Mouse (Mus musculus) forelimb bud, embryonic 11.5 days (tissue): ENCODE data around the gene Usp49.

ENCODE experiments used
- DNase-seq: peaks from one replicate; pipeline ENCODE4 v3.0.0-alpha.2; 2012; ENCODE audit warnings: low read depth, low spot score

Usp49 gene

DNA sequence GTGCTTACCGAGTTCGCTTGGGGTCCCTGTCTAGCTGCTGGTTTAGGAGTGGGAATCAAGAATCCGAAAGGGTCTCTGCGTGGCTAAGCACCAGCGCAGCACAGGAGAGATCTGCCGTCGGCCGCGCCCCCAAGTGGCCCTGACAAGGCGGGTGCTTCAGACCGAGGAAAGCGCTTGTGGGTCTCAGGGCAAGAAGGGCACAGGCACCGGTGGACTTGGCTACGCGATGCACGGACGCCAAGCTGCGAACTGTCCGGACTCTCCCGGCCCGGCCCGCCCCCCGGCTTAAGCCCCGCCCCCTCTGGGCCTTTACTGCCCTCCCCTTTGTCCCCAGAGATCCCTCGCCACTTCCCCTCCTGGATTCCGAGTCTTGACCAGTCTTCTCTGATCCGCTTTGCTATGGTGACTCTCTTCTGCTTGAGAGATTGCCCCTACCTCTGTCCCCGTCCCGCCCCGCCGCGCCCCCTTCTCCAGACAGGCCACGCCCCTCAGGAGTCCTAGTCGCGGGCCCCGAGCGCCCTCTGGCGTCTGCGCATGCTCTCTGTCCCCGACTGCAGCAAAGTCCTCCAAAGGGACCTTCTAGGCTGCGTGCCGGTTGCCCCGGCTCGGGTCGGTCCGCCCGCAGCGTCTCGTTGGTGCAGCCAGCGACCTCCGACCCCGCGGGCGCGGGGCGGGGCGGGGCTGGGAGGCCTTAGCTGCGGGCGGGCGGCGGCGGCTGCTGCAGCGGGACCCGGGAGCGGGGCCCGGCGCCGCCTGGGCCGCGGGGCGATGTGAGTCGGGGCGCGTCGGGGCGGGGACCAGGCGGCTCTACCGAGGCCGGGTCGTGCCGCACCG, 64.2 kb downstream of the Usp49 start, which contains the start of gene Prickle4:
Gene Prickle4, minus strand, starts transcription at position 234 of the 834 bp plus-strand sequence.
- DNase-seq, result peak; percentile 94

DNA sequence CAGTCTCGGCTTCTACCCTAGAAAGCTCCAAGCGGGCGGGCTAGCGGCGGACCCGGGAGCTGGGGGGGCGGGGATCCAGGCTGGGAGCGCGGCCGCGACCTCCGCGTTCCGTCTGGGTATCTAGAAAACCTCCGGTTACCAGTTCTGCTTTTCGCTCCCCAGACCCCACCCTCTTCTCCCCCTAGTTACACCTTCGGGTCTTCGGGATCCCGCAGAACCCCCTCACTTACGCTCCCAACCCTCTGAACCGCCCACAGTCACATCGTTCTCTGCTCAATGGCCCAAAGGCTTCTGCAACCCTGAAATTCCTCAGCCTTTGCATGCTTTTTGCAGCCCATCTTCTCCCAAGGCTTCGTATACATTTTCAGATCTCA, 64.8 kb downstream of the Usp49 start:
- no peak for DNase-seq

DNA sequence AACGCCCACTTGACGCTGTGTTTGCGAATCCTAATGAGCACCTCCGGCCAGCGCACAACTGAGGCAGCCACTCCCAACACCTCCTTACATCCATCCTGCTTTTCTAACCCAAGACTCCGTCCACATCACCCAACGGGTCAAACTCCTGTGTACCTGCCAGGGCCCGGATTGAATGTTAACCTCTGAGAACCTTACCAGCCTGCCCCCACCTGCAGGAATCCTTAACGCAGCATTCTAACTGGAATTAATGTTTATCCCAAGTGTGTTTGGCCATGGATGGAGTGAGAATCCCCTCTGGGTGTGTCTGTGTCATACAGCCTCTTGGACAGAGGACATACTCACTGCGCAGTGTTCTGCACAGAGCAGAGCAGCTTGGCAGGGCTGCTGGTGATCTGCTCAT, 67.7 kb downstream of the Usp49 start:
- DNase-seq, result no peak

DNA sequence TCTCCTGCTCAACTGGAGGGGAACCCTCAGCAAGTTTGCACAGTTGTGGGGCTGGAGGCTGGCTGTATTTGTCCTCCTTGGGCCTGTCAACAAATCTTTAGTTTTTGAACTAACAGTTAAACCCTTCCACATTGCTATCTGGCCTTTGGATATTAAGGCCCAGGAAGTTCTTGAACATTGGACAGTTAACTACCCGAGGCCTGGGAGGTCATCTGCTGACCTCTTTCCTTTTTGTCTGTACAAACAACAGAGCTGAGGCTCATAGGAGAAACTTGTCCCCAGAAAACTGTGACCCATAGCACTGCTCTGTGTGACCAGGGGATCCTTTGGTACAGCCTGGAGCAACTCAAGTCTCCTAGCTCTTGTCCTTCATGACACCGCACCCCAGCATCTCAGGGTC, 68.6 kb downstream of the Usp49 start:
- DNase-seq, result no peak

DNA sequence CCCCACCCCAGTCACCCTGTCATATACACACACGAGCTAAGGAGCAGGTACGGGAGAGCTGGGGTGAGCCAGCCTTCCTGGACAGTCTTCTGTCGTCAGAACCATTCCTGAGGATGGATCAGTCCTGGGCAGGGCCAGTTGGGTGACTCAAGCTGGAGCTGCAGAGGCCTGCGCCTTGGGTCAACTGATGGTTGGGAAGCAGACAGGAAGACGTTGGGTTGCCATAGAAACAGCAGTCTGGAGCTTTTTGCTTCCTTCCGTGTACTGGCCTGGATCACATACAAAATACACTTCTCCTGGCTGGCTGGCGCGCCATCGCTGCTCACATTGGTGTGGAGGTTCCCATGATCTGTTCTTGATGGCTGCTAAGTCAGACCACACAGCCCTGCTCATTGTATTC, 71.3 kb downstream of the Usp49 start:
- no peak for DNase-seq

DNA sequence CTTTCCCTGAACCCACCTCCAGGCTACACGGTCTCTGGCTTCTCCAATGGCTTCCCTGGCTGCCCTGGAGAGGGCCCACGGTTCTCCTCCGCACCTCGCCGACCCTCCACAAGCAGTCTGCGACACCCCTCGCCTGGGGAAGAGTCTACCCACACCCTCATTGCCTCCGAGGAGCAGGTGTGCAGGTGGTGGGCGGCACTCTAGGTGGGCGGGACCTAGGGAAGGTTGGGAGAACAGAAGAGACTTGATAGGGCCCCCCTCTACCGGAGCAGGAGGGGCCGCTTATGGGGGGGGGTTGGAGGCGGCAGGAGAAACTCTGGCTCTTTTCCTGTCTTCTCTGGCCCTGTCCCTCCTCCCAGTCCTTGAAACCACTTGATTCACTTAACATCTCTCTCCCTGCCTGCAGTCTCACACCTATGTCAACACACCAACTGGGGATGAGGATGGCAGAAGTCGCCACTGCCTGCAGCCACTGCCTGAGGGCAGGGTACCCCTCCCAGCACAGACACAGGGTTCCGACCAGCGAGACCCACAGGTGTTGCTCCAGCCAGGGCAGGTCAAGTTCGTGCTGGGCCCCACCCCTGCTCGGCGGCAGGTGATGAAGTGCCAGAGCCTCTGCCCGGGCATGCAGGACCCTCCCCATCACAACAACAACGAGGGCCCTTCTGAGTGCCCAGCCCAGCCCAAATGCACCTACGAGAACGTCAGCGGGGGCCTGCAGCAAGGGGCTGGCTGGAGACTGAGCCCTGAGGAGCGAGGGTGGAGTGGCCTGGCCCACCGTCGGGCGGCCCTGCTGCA, 72.3 kb downstream of the Usp49 start:
- no peak for DNase-seq

DNA sequence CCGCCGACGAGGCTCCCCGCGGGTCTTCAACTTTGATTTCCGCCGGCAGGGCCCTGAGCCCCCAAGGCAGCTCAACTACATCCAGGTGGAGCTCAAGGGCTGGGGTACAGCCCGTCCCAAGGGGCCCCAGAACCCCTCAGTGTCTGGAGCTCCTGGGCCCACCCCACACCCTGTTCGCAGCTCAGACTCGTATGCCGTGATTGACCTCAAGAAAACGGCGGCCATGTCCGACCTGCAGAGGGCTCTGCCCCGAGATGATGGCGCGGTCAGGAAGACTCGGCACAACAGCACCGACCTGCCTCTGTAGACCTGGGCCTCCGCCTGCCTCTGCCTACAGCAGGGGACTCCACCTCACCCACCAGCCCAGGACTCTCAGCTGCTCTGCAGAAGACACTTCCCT, 73.1 kb downstream of the Usp49 start:
- no peak for DNase-seq

DNA sequence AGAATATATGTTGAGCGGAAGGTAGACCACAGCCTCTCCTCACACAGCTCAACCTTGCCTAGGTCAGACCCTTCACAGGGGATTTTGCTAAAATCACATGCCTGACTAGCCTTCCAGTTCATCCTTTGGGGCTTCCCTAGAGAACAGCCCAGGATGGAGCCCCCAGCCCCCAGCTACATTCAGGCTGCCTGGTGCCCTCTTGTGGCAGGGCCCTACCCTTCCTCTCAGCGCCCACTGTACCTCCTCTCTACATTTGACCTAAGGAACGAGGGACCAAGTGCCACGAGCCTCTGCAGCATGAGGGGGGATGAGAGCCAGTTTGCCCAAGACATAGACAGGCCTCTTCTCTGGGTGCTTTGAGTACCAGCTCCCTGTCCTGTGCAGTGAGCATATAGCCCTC, 74.2 kb downstream of the Usp49 start:
- DNase-seq, result no peak

DNA sequence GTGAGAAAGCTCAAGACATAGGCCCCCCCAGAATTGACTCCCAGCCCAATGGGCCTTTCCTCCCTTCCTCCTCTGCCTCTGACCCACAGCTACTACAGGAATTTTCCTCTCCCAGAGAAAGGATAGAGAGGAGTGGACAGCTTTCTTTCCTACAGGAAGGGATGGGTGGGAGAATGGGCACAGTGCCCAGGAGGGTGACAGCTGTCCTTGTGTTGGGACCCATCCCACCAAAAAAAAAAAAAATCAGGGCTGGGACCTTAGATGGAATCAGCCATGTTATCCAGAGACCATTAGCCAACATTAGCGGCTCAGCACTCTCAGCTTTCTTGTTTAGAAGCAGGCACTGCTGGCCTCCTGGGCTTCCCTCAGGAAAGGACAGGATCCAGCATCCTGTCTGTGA, 75.7 kb downstream of the Usp49 start:
- no peak for DNase-seq

DNA sequence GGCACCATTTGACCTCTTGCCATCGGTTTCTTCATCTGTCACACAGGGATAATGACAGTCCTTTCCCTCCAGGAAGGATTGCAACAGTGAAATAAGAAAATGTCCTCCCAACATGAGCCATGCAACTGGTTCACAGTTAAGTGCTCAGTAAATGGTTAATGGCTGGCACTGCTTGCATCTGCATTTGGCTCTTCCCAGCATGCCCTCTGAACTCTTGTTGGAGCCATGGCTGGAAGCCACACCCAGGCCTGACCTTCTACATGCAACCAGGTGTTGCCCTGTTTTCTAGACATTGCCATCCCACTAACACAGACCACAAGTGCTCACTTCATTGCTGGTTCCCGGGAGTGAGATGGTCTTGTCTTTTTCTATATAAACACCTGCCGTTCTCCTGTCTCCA, 77.5 kb downstream of the Usp49 start:
- DNase-seq, result no peak

DNA sequence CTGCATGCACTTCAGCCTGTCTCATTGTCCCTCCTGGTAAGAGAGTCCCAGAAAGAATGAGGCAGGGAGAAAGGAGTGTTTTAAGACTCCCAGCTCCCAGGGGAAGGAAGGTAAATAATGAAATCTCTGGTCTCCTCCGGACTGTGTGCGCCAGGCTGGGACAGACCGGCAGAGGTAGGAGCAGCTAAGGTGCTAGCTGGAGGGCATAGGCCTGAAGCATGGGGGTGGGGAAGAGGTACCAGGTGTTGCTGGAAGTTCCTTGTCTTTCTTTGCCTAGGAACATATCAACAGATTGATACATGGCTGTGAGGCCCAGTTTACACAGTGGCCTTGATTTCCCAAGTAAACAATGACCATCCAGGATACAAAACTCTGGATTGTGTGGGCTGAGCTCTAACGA, 78.5 kb downstream of the Usp49 start:
- DNase-seq, result no peak

DNA sequence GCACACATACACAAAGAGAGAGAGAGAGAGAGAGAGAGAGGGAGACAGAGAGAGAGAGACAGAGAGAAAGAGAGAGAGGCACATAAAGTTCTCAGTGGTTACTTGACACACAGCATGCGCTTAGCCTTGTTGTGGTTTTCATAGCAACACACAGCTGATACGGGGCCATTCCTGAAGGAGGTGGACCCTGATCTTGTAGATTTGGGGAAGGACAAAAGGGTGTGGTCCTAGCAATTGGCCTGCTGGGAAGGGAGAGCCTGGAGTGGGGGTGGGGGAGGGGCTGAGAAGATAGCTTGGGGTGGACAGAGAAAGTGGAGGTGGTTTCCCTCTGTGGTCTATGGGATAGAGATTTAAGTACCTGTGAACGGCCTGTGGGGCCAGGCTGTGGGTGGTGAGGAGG, 79.5 kb downstream of the Usp49 start:
- DNase-seq, result no peak

DNA sequence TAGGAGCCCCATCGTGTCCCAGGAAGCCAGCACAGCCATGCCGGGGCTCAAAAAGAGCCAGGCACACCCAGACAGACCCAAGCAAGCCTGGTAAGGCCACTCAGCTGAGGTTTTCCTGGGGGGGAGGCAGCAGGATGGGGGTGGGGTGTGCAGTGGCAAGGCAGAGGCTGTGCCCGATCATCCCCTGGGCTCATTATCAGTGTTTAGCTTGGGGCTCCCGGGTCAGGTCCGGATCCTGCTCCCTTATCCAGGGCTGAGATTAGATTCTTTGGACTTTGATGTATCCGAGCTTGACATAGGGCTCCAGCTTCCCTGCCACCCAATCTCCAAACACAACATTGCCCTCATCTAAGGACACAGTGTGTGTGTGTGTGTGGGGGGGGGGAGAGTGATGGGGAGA, 81.4 kb downstream of the Usp49 start:
- DNase-seq, result no peak

DNA sequence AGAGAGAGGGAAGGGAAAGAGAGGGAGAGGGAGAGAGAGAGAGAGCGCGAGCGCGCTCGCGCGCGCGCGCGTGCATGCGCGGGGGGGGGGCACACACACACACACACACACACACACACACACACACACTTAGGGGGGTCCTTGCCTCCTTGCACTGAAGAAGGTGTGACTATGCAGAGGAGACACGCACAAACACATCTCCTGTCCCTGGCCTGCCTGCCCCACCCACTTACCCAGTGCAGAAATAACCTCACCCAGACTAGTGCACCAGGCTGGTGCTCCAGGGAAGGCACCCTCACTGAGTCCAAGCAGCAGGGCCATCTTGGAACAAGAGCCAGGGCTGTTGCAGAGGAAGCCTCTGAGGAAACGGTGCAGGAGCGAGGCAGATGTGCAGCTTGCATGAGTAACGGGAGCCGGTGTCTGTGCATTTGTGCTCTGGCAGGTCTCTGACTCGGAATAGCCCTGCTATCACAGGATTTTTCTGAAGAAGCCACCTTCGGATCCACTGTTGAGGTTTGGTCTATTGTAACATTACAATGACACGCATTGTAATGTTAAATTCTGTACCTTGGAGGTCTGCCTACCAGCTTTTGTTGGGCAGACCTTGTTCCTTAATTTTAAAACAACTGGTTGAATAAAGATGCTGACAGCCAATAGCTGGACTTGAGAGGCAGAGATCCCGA, 82.5 kb downstream of the Usp49 start:
- DNase-seq, result no peak

DNA sequence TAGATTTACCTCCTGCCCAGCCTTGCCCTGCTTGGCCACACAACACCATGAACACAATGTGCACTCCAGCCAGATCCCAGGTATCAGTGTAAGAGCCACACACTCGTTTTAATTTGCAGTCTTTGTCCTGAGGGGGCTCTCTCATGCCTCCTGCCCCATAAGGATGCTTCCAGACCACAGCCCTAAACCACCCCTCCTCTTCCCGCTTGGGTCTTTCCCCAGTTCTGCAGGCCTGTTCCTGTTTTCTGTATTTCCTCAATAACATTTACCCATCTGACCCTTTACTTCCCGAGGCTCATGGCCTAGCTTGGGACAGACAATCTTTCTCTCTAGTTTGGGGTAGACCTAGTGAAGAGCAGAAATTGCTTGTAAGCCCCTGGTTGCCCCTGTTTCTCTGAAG, 84.5 kb downstream of the Usp49 start:
- DNase-seq, result no peak

DNA sequence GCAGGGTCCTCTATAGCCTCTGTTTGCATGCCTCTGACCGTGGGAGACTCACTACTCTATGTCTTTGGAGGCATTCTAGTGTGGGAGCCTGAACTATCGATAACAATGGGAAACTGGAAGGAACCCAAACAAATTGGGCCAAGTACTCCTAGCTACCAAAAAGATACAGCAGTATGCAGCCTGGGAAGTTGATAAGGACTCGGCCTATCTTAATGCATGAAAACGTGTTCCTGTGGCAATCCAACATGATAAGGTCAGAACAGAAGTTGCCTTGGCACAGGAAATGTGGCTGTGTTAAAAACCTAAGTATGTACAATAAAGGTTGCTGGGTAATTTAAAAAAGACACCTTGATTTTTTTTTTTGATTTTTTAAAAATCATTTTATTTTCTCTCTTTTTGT, 90.7 kb downstream of the Usp49 start:
- DNase-seq, result no peak

DNA sequence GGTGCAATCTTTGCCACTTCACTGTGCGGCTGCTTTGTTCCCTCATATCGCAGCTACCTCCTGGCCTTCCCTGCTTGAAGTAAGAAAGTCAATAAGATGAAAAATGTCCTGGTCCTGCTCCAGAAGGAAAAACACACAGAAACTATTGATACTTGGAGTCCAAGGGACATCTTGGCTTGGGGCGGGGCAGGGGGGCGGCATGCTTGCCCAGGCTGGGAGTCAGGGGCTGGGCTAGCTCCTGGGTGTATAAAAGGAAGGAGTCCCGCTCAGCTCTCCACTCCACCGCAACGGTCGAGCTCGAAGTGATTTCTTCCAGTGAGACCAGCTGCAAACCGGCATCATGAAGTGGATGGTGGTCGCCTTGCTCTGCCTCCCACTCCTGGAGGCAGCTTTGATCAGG, 96.1 kb downstream of the Usp49 start, which contains the start of gene Pgc:
Gene Pgc, plus strand, starts transcription at position 277 of the 400 bp plus-strand sequence.
- no peak for DNase-seq

DNA sequence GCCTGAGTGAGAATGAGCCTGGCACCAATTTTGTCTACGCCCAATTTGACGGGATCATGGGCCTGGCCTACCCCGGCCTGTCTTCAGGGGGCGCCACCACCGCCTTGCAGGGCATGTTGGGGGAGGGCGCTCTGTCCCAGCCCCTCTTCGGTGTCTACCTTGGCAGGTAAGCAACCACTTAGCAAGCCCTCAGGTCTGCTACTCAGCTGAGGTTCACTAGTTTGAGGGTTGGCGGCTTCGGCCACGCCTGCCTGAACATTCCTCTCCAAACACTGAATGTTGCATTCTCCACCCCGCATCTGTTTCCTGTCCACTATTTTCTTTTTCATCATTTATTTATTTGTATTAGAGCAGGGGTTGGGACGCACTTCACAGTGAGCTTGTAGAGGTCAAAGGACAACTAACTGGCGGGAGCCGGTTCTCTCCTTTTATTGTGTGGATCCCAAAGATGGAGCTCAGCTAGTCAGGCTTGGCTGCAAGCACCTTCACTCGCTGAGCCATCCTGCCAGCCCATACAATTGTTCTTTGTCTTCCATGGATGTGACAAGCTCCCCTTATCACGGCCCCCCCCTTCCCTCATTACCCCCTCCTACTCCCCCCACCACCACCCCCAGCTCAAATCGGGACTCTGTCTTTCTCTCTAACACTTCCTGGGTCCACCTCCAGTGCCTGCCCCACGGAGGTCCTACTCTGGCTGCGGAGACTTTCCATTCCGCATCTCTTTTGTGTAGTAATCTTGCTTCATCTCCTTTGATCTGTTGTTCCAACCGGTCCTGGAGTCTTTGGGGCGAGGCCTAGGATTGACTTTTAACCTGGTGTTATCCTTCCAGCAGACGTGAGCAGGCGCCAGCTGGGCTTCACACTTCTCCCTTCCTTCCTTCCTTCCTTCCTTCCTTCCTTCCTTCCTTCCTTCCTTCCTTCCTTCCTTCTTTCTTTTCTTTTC, 100.4 kb downstream of the Usp49 start:
- DNase-seq, result no peak

DNA sequence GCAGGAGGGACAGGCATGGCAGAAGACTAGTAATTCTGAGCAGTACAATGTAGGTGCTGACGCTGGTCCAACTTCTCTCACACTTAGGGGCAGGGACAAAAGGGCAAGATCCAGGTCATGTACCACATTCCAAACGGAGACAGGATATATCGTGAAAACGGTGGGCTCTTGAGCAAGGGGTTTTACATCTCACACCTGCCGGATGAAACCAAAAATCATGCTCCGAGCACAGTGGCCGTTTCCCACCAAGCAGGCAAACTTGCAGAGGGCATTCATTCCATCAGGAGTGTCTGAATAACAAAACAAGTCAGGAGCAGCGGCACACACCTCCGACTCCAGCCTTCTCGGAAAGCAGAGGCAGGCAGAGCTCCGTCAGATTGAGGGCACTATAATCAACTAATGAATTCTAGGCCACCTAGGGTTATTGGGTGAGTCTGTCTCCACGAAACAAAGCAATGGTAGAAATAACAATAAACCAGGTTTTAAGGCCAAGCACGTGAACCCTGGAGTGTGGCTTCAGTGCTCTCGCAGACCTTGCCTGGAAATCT, 105.1 kb downstream of the Usp49 start:
- DNase-seq, result no peak
